Mouse (Mus musculus): ENCODE results near the gene Gm49378.

The Gm49378 gene

GRCm38 (mm10) chr14:55634874-55635522 is 2.7 kb downstream of the Gm49378 start:
- no peak for DNase-seq (ENCODE audit: extremely low read depth, low read depth, low spot score)

GRCm38 (mm10) chr14:55629312-55629711 is 8.4 kb downstream of the Gm49378 start:
- DNase-seq (ENCODE audit: extremely low read depth, low read depth, low spot score), result no peak

GRCm38 (mm10) chr14:55628077-55628827 is 9.4 kb downstream of the Gm49378 start:
- DNase-seq (ENCODE audit: extremely low read depth, low read depth, low spot score), result no peak

DNA sequence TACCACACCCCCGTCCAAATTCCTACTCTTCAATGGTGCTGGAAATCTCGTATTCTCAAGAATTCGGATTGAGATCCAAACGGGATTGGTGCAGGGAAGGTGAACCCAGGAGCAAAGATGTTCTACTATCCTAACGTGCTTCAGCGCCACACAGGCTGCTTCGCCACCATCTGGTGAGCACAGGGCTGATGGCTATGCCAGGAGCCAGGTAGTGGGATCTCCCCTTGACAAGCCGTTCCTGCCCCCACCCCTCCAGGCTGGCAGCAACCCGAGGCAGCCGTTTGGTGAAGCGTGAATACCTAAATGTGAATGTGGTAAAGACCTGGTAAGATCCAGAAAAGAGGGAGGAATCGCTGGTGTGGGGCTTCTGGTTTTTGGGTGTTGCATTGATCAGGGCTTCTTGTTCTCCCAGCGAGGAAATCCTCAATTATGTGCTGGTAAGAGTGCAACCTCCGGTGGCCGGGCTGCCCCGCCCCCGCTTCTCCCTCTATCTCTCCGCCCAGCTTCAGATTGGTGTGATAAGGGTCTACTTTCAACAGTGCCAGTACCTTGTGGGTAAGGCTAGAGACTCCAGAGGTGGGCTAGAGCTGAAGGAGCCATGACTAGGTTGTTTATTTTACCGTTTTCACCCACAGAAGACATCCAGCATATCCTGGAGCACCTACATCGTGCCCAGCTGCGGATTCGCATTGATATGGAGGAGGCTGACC is 19.1 kb downstream of the Gm49378 start:
- DNase-seq (ENCODE audit: extremely low read depth, low read depth, low spot score), result no peak

DNA sequence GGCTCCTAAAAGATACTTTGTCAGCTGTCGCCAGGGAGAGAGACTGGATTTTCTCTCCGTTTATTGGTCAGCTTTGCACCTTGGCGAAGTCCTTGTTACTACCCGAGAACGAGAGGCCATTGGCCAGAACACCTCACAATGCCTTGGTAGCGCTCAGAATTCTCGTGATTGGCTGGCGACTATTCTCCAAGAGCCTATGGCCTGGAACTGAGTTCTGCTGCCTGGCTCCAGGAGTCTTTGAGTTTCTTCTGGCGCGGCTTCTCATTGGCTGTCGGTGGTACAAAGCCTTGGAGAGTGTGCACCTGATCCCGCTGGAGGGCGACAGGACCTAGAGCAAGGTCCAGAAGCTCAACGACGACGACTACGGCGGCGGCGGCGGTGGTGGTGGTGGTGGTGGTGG is 19.9 kb downstream of the Gm49378 start, which contains the start of gene Rec8:
Gene Rec8 (plus strand): TSS at position 216 of the 400 bp plus-strand sequence.
- DNase-seq (ENCODE audit: extremely low read depth, low read depth, low spot score), result no peak

DNA sequence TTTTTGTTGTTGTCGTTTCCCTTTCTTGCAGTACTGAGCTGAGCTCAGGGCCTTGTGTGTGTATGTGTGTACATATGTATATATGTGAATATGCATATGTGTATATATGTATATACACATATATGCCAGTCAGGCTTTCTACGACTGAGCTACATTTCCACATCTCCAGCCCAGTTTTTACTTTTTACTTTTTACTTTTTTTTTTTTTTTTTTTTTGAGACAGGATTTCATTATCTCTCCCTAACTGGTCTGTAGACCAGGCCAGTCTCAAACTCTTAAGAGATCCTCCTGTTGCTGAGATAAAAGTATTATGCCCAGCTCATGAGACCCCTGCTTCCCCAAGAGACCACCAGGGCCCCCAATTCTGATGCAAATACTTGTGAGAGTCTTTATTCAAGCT is 20.9 kb downstream of the Gm49378 start:
- no peak for DNase-seq (ENCODE audit: extremely low read depth, low read depth, low spot score)

- DNase-seq (ENCODE audit: extremely low read depth, low read depth, low spot score), result no peak
These were observed 21.8 kb downstream of the Gm49378 start for GRCm38 (mm10) chr14:55615876-55616275.

GRCm38 (mm10) chr14:55614565-55615178 is 23.0 kb downstream of the Gm49378 start:
- DNase-seq (ENCODE audit: extremely low read depth, low read depth, low spot score), result no peak

DNA sequence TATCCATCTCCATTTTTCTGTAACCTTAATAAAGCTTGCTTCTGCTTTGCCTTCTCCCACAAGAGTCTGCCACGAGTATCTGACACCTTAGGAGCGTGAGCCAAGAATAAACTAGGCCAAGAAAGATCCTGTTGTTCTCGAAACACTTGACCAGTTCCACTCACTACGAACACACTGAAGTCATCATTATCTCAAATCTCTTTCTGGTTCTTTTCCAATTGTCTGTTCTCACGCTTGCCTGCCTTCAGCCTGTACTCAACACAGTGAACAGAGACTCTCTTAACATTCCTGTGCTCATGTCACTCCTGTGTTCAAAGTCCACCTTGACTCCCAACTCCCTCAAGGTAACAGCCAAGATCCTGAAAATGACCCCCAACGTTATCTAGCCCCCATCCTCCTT is 24.3 kb downstream of the Gm49378 start:
- DNase-seq (ENCODE audit: extremely low read depth, low read depth, low spot score), result no peak

GRCm38 (mm10) chr14:55608339-55608738 is 29.4 kb downstream of the Gm49378 start:
- DNase-seq (ENCODE audit: extremely low read depth, low read depth, low spot score), result no peak

GRCm38 (mm10) chr14:55605743-55606459 is 31.8 kb downstream of the Gm49378 start:
- DNase-seq (ENCODE audit: extremely low read depth, low read depth, low spot score), result no peak

DNA sequence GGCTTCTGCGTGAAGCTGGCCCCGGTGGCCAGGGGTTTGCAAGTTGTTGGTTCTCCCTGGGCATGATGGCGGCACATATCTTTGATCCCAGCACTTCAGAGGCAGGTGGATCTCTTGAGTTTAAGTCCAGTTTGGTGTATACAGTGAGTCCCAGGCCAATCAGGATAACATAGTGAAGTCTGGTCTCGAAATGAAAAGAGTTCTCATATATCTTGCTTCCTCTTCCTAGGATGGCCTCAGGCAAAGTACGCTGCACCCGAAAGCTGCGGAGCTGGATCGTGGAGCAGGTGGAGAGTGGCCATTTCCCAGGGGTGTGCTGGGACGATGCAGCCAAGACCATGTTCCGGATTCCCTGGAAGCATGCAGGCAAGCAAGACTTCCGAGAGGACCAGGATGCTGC is 32.9 kb downstream of the Gm49378 start:
- no peak for DNase-seq (ENCODE audit: extremely low read depth, low read depth, low spot score)

DNA sequence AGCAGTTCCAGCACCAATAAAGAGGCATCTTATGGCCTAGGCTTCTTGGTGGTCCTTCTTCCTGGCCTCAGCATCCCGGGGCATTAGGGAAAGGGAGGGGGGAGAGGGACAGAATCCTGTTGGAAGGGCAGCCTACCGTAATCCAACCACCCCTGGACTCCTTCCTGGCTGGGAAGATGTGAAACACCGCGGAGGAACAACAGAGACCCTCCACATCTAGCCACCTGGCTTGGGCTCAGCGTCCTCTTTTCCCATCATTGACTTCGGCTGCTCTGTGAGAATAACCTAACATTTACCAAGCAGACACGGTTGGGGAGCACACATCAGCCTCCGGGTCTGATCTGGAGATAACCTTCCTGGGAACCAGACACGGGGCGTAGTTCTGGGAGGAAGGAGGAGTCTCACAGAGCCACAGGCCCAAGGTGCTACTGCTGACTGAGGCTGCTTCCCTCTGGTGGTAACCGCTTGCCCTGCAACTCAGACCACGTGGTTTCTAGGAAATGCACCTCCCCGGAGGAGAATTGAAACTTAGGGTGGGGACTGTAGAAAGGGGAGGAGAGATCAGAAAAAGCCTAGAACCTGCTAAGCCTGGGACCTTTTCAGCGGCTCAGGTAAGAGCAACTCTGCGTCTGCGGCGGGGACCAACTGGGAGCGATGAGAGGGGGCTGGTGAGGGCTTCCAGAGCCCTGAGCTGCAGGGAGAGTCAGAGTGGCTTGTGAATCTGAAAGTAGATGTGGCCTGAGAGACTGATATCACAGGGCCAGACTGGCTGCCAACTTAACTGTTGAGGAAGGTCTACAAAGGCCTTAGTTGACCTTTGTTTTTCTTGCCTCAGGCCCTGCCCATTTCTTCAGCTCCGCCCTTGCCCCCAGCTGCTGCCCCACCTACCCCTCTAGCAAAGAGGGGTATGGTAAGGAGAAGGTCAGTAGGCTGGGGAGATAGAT is 33.8 kb downstream of the Gm49378 start:
- DNase-seq (ENCODE audit: extremely low read depth, low read depth, low spot score), result peak; percentile 66

DNA sequence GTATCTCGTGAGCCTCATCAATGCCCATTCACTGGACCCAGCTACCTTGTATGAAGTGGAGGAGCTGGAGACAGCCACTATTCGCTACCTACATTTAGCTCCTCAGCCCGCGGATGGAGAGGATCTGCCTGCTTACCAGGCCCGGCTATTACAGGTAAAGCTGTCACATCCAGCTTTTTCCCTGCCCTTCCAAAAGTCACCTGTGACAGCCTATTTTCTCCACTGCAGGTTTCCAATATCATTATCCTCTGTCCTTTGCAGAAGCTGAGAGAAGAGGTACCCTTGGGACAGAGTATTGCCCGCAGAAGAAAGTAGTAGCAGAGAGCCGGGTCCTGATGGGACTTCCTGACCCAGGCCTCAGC is 34.4 kb downstream of the Gm49378 start, which contains the start of gene Irf9:
Gene Irf9 (plus strand): TSS at position 301 of the 362 bp plus-strand sequence.
- no peak for DNase-seq (ENCODE audit: extremely low read depth, low read depth, low spot score)

DNA sequence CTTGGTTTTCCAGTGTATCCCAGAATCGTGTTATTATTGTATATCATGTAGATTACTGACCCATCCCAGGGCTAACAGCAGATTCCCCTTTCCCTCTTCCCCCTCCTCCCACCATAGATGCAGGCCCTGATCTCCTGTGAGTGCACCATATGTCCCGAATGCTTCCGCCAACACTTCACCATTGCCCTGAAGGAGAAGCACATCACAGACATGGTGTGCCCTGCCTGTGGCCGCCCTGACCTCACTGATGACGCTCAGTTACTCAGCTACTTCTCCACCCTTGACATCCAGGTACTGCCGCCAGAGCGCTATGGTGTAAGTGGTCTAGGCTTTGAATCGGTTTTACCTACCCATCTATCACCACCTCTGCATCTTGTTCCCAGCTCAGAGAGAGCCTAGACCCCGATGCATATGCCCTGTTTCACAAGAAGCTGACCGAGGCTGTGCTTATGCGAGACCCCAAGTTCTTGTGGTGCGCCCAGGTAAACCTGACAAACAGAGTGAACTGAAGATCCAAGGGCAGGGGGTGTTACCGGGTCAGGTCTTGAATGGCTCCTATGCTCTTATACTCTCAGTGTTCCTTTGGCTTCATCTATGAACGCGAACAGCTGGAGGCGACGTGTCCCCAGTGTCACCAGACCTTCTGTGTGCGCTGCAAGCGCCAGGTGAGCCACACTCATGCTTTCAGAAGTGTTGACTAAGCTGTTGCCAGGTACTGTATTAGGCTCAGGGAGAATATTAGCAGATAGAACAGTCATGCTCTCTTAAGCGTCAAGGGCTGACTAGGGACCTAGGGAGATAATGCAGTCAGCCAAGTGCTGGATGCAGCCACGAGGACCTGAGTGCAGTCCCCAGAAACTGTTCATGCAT is 38.9 kb downstream of the Gm49378 start:
- no peak for DNase-seq (ENCODE audit: extremely low read depth, low read depth, low spot score)

GRCm38 (mm10) chr14:55596036-55596690 is 41.5 kb downstream of the Gm49378 start:
- DNase-seq (ENCODE audit: extremely low read depth, low read depth, low spot score), result no peak

GRCm38 (mm10) chr14:55592226-55592625 is 45.5 kb downstream of the Gm49378 start:
- no peak for DNase-seq (ENCODE audit: extremely low read depth, low read depth, low spot score)

DNA sequence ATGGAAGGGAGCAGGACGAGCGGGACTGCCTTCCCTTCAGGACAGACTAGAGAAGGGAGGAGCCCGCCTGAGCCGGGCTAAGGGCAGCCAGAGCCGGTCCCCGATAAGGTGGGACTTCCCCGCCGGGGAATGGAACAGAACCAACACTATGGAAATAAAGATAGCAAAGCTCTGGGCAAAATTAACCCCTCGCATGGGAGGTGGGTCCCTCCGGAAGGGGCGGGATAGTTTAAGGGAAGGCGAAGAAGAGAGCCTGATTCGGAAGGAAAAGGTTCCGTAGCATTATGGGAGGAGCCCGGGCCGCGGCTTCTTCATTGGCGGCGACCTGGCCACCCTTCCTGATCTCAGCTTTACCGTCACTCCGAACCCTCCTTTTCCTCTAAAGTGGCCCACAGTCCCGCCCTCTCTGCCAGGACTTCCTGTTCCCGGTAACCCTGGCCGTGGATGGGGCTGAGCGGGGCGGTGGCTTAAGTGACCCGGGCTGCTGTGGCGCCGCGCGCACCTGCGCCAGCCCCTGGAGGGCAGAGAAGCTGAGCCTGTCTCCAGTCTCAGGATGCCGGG is 46.3 kb downstream of the Gm49378 start, which contains the start of gene Rnf31:
Gene Rnf31 (plus strand): TSS at position 378 of the 561 bp plus-strand sequence.
- peak; percentile 67 for DNase-seq (ENCODE audit: extremely low read depth, low read depth, low spot score)

Measured in fat pad, adult 2 months (tissue).